Mouse (Mus musculus) liver, embryonic 18 days (tissue): ENCODE measurements around the gene Suv39h2. TPM values are rescaled to one million over a fixed set of nuclear protein-coding genes. Genes with fewer than 3 reads are reported as not detected.

Source experiments
- polyA plus RNA-seq: library from polyadenylated mRNA; depleted of rRNA; stranded (reverse); fragments of >200 nt; gene quantifications from 2 replicates; pipeline ENCODE4 v1.2.3, GENCODE M21; 2012; rRNA removed

Suv39h2 gene
- 1.5 TPM in 2 replicates for polyA plus RNA-seq

DNA sequence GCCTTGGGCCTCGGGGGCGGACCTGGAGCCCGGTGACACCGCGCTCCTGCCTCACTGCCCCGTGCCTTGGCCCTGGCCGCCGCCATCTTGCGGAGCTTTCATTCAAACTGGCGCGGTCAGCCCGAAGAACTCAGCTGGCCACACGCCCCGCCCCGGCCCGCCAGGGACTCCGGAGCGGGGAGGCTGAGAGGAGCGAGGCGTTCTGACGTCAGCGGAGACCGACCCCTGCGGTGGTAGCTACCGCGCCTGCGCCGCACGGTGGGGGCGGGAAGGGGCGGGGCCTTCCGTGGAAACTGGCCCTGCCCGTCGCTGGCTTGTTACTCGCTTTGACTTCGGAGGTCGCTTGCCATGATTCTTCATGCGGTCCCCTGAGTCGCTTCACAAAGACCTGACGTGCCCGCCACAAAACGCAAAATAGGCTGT, at the start of gene Suv39h2:
Gene Suv39h2, minus strand, starts transcription at position 171 of the 423 bp plus-strand sequence.

DNA sequence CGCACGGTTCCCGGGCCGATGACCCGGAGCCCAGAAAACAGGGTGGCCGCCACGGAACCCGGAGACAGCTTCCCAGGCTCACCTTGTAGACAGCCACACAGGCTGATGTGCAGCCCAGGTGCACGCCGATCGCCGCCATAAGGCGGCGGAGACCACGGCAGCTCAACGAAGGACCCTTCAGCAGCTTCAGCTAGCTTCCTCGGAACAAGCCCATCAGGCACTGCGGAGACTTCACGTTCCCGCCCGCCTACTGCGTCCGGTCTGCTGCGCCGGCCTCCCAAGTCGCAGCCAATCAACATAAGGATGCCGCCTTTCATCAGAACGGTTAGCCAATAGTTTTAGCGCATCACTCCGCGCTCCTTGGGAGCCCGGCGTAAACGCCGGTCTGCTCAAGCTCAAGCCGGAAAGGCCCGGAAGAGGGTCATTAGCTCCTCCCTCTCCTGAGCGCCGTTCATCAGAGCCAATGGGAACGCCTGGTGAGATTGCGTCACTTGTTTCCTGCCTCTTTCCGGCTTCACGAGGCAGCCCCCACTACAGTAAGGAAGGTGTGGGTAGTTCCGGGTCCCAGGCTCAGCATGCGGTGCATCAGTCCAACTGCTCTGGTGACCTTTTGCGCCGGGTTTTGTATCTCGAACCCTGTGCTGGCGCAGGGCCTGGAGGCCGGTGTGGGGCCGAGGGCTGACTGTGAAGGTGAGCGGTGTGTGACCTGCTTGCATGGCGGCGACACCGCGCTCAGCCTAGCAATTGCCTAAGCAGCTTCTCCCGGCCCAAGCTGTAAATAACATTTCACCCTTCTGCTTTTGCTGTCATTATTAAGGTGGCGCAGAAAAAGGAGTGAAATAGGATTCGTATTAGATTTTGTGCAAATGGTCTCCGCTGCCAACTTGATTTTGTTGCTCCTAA, 38.0 kb upstream of the Suv39h2 start, which contains the start of the genes Gm45902, Hspa14 and Cdnf:
Gene Gm45902, minus strand, starts transcription at position 239 of the 903 bp plus-strand sequence.
Gene Hspa14, minus strand, starts transcription at position 263 of the 903 bp plus-strand sequence.
Gene Cdnf, plus strand, starts transcription at position 479 of the 903 bp plus-strand sequence.

DNA sequence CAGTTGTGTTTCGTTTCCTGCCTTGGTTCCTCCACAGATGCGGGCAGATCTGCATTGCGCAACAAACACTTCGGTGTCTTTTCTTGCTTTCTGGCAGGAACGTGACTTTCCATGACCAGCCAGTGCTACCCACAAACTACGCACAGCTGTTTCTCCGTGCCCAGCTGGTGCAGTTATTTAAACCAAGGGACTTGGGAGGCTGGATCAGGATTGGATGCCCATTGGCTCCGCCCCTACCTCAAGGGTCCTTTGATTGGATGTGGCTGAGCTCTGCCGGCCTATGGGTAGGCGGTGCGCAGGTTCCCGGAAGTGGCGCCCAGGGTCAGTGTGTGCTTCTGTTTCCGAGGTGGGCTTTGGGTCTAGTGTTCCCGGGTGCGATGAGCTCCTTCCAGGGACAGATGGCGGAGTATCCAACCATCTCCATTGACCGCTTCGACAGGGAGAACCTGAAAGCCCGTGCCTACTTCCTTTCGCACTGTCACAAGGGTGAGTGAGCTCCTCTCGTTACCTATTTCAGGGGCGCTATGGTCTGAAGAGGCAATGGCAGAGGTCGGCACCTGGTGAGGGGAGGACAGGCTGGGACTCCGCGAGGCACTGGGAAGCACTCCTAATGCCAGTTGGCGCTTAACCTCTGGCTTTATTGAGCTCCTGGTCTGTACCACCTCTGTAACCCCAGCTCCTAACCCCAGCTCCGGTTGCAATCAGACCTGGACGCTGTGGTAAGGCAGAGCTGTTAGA, 50.8 kb downstream of the Suv39h2 start, which contains the start of gene Dclre1c:
Gene Dclre1c, plus strand, starts transcription at position 291 of the 738 bp plus-strand sequence.

DNA sequence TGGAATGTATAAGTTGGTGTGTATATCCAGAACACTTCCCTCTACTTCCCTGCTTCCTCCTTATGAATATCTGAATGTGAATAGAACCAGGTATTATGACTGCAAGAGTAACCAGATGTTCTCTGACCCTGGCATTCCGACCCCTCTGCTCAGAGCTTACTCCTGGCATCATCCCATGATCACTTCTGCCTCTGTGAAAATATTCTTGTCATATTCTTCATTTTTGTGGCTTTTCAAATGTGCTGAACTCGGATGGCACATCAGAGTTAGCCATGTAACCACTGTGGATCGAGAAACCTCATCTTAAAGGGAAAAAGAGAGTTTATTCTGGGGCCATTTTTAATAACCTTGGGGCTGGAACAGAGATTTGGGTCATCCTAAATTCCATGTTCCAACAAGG, 52.3 kb downstream of the Suv39h2 start, which contains the start of gene Meig1:
Gene Meig1, minus strand, starts transcription at position 101 of the 400 bp plus-strand sequence.

Other genes with a start within 250 kb of the Suv39h2 start
- gene Nmt2, start 190.8 kb downstream of the Suv39h2 start, polyA plus RNA-seq: 4.9 and 5.0 TPM in 2 replicates
- gene Rpp38, start 142.4 kb downstream of the Suv39h2 start, polyA plus RNA-seq: 6.0 and 6.7 TPM in 2 replicates
- 0.23 and 0.48 TPM in 2 replicates for gene Acbd7, start 138.9 kb downstream of the Suv39h2 start, polyA plus RNA-seq
- not detected in 2 replicates for gene Olah, start 77.8 kb downstream of the Suv39h2 start, polyA plus RNA-seq
- gene Meig1, start 52.4 kb downstream of the Suv39h2 start, polyA plus RNA-seq: not detected in 2 replicates
- gene Dclre1c, start 50.9 kb downstream of the Suv39h2 start, polyA plus RNA-seq: 5.4 and 6.2 TPM in 2 replicates
- 0.79 and 0.89 TPM in 2 replicates for gene Gm45902, start 37.8 kb upstream of the Suv39h2 start, polyA plus RNA-seq
- gene Hspa14, start 37.8 kb upstream of the Suv39h2 start, polyA plus RNA-seq: 29.2 and 31.6 TPM in 2 replicates
- gene Cdnf, start 38.0 kb upstream of the Suv39h2 start, polyA plus RNA-seq: 0.14 and 0.16 TPM in 2 replicates
- gene Fam107b, start 95.5 kb upstream of the Suv39h2 start, polyA plus RNA-seq: 17.0 and 17.5 TPM in 2 replicates